Mouse (Mus musculus): ENCODE results near the gene Ctf1.

DNA sequence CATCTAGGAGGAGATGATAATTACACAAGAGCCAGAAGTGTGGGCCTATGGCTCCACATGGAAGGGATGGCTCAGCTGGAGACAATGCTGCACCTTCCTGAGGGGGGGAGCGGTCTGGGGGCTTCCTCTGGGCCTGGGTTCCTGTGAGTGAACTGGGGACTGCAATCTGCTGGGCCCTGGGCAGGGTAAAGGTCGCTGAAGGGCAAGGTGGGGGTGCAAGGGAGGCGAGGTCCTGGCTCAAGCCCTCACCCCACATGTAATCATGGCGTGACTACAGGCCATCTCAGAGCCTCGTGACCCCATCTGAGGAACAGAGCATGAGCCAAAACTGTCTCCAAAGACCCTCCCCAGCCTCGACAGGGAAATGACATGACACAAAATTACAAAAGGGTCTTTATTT is 7.9 kb upstream of the Ctf1 start:
- no peak for TF ChIP-seq CHD2 (IDR thresholded peaks at IDR 0.05; ENCODE audit: low read length)
- no peak for TF ChIP-seq CTCF (IDR thresholded peaks at IDR 0.05 in 2 of 3, conservative IDR thresholded peaks at IDR 0.05 in 1 of 3; ENCODE audit: control insufficient read depth in 1 of 3, insufficient read depth in 1 of 3, low read depth in 2 of 3, low read length in 3 of 3, poor library complexity in 1 of 3, severe bottlenecking in 1 of 3)
- no peak for TF ChIP-seq E2F4 (IDR thresholded peaks at IDR 0.05; ENCODE audit: borderline replicate concordance, low read depth, low read length)
- no peak for TF ChIP-seq POLR2A (IDR thresholded peaks at IDR 0.05; ENCODE audit: control insufficient read depth in 1 of 2, insufficient read depth in 1 of 2, low read depth in 1 of 2, low read length in 2 of 2, poor library complexity in 1 of 2)
- no peak for TF ChIP-seq USF1 (IDR thresholded peaks at IDR 0.05; ENCODE audit: low read depth, low read length)
- no peak for TF ChIP-seq MAX (IDR thresholded peaks at IDR 0.05; ENCODE audit: low read length)
- TF ChIP-seq MAZ (IDR thresholded peaks at IDR 0.05; ENCODE audit: low read depth, low read length), result no peak
- TF ChIP-seq RAD21 (IDR thresholded peaks at IDR 0.05; ENCODE audit: low read depth, low read length), result no peak

All from MEL (cell line).